Mouse (Mus musculus): Measurements from ENCODE around the gene Cyp4f13. TPM values are rescaled to one million over a fixed set of nuclear protein-coding genes. Genes with fewer than 3 reads are reported as not detected.

Cyp4f13 gene
- polyA plus RNA-seq, 1 experiment from 2014 or later = 6.9 TPM

DNA sequence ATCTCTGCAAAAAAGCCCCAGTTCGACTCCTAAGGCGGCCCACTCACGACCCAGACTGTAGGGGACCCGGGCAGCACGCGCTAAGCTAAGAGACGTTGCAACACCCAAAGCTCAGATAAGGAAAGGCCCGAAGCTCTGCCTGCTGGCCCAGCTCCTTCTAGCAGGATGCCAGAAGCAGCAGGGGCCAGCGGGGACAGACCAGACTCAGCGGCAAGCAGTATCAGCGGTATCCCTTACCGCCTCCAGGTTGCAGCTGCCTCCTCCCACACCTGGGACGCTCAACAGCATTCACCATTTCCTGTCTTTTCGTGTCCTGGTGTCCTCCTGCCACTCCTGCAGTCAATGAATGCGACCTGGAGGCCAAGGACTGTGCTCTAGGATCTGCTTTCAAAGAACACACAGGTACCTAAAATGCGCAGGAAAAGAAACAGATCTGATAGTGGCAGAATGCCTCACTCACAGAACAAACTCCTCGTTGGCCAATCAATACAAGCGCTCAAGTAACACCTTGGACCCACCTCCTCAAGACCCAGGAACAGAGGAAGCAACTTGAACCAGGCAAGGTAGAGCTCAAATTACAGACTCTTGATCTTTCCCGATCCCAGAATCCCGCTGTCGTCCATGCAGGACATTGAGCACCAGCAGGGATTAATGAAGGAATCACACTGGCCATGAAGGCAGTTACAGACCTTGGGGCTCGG, 69.6 kb downstream of the Cyp4f13 start:
- 4% methylated on average over 22 of the region's 22 CpGs for WGBS
- H3K27ac ChIP-seq (replicated peaks) = no peak overlapping the region
- H3K27me3 ChIP-seq (replicated peaks) = peaks cover 16% of the 10 kb centered on the region
- H3K4me3 ChIP-seq = no peak overlapping the region; the same call in 1 of the 2 replicates
- H3K4me2 ChIP-seq = peak overlapping the region; percentile 57
- peaks cover 38% of the 10 kb centered on the region for H3K36me3 ChIP-seq
- no peak for ATAC-seq (ENCODE audit: extremely low read depth, insufficient number of reproducible peaks, low FRiP score, low TSS enrichment)
- H3K9me3 ChIP-seq = no peaks in the 10 kb centered on the region
- peaks cover 5% of the 10 kb centered on the region; the same call in 1 of the 2 replicates for H3K4me1 ChIP-seq
- no peak overlapping the region for H3K9ac ChIP-seq

Other genes with a start within 250 kb of the Cyp4f13 start
- 12.1 and 17.3 TPM in 2 replicates for gene Zfp871, start 159.1 kb downstream of the Cyp4f13 start, polyA plus RNA-seq (2015; fragmentation: Nextera tagmentation; extraction: Ambion mirVana)
- 1.2 and 1.3 TPM in 2 replicates for gene Zfp811, start 137.5 kb downstream of the Cyp4f13 start, polyA plus RNA-seq (2015; fragmentation: Nextera tagmentation; extraction: Ambion mirVana)
- 7.8 and 8.1 TPM in 2 replicates for gene Zfp799, start 117.1 kb downstream of the Cyp4f13 start, polyA plus RNA-seq (2015; fragmentation: Nextera tagmentation; extraction: Ambion mirVana)
- 4.3 and 4.8 TPM in 2 replicates for gene Zfp870, start 55.8 kb downstream of the Cyp4f13 start, polyA plus RNA-seq (2015; fragmentation: Nextera tagmentation; extraction: Ambion mirVana)
- not detected in 2 replicates for gene Cyp4f14, start 30.1 kb downstream of the Cyp4f13 start, polyA plus RNA-seq (2015; fragmentation: Nextera tagmentation; extraction: Ambion mirVana)
- gene Zfp472, start 18.4 kb upstream of the Cyp4f13 start, polyA plus RNA-seq (2015; fragmentation: Nextera tagmentation; extraction: Ambion mirVana) = 5.9 and 6.2 TPM in 2 replicates
- gene Zfp952, start 45.7 kb upstream of the Cyp4f13 start, polyA plus RNA-seq (2015; fragmentation: Nextera tagmentation; extraction: Ambion mirVana) = 7.0 and 7.7 TPM in 2 replicates
- gene Zfp763, start 86.0 kb upstream of the Cyp4f13 start, polyA plus RNA-seq (2015; fragmentation: Nextera tagmentation; extraction: Ambion mirVana) = 5.5 and 6.3 TPM in 2 replicates
- not detected in 2 replicates for gene 4921501E09Rik, start 120.7 kb upstream of the Cyp4f13 start, polyA plus RNA-seq (2015; fragmentation: Nextera tagmentation; extraction: Ambion mirVana)
- gene Zfp563, start 141.9 kb upstream of the Cyp4f13 start, polyA plus RNA-seq (2015; fragmentation: Nextera tagmentation; extraction: Ambion mirVana) = 4.6 and 4.9 TPM in 2 replicates
- gene Morc2b, start 192.3 kb upstream of the Cyp4f13 start, polyA plus RNA-seq (2015; fragmentation: Nextera tagmentation; extraction: Ambion mirVana) = 0.10 TPM in 1 of 2 replicates, not detected in the other
- not detected in 2 replicates for gene Olfr55, start 221.0 kb upstream of the Cyp4f13 start, polyA plus RNA-seq (2015; fragmentation: Nextera tagmentation; extraction: Ambion mirVana)
- not detected in 2 replicates for gene Olfr239, start 243.9 kb upstream of the Cyp4f13 start, polyA plus RNA-seq (2015; fragmentation: Nextera tagmentation; extraction: Ambion mirVana)